Mouse (Mus musculus): ENCODE results near the gene Krtap17-1.

DNA sequence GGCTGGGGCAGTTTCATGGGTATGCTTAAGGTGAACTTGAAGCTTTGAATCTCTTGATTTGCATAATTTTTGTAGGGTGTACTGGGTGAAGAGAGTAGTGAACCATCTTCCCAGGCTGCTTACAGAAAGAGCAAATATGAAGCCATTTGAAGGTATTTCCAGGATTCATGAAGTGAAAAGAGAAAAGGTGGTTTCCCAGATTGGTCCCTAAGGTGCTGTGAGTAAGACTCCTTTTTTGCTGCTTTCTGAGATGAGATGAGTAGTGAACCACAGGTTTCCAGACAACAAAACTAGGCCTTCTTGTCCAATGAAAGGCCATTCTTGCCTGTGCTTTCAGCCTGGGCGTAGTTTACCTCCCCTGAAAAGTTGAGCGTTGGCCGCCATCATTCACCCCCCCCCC lies 5.3 kb downstream of the Krtap17-1 start:
- no peak for TF ChIP-seq EP300 (IDR thresholded peaks at IDR 0.05; ENCODE audit: insufficient read depth, low read depth, low read length)
- TF ChIP-seq CTCF (IDR thresholded peaks at IDR 0.05; ENCODE audit: low read depth, low read length), result no peak
